Mouse (Mus musculus): ENCODE measurements around the gene Spp1. TPM values are rescaled to one million over a fixed set of nuclear protein-coding genes. Genes with fewer than 3 reads are reported as not detected.
A peak's percentile ranks its signal among the peaks of the same experiment; 100 is the strongest.

Spp1 gene
- total RNA-seq, 2 experiments from 2014 or later = 3.7 to 3.8 TPM

DNA sequence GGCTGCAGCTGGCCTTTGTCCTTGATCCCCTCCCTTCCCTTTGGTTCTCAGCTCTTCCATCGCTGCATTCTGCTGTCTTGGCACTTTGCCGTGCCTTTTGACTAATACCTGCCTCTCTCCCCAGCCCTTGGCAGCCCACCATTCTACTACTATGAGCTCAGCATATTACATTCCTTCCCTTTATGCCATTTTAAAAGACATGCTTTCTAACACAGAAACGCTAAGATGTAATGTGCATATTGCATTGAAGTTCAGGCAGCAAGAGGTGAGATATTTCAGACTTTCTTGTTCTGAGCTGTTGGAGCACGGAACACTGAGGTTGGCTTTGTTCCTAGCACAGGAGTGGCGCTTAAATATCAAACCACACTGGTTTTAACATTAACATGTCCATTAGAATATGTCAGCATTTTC is 36.1 kb downstream of the Spp1 start:
- Histone ChIP-seq H3K4me3 (no peak overlapping the region), H3K27ac (peak overlapping the region; percentile 39; the same call in 1 of the 2 replicates)
- no peak for TF ChIP-seq CTCF (conservative IDR thresholded peaks at IDR 0.05)
- DNase-seq (ENCODE audit: low spot score in 2 of 2) = no peak

DNA sequence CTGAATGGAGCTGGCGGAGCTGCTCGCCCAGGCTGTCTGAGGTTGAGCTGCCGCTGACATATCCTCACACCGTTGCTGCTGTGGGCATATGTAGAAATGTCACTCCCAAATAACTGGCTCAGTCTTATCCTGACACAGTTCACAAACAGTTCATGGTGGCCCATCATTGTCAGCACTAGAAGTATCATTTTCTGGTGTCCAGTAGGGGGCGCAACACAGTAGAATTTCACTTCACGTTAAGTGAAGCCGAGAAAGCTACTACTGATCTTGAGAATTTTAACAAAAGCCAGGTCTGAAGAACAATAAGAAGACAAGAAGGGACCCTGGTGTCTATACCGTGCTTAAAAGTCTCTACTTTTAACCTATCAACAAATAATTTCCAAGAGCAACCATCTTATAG is 37.5 kb downstream of the Spp1 start:
- no peak for DNase-seq (ENCODE audit: low spot score in 2 of 2)

DNA sequence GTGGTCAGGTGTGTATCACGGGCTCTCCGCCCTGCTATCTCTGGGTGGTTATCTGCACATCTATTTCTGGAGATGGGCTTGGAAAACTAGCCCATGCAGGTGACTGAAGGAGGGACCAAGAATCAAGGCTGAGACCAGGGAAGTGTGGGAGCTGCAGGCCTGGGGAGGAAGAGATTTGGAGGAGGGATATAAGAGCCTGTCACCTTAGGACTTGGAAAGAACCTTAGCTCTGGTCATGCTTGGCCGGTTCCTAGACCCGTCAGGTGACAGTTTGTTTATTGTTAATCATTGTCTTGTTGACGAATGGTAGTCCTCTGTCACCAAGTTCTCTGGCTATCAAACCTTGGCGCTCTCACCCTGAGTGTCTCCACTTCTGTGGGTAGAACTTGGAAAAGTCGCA is 45.4 kb downstream of the Spp1 start:
- DNase-seq (ENCODE audit: low spot score in 2 of 2) = no peak
- TF ChIP-seq CTCF (conservative IDR thresholded peaks at IDR 0.05) = no peak
- Histone ChIP-seq H3K4me3 (no peak overlapping the region), H3K27ac (no peak overlapping the region)

More for the DNA sequence above, 37.5 kb downstream of the Spp1 start:
- no peak overlapping the region for H3K27ac ChIP-seq
- peak; percentile 83 for TF ChIP-seq CTCF (conservative IDR thresholded peaks at IDR 0.05)
- no peak overlapping the region for H3K4me3 ChIP-seq

DNA sequence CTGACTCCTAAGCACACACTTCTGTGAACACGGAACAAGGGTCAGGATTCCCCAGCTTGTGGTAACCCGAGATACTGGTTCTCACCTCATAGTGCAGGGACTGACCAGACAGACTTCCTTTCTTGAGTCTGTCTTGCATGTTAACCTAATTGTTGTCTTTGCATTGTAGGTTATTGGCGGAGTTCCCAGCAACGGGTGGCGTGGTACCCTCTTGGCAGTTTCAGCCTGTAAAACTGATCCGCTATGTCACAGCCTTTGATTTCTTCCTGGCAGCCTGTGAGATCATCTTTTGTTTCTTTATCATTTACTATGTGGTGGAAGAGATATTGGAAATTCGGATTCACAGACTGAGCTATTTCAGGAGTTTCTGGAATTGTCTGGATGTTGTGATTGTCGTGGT is 47.9 kb downstream of the Spp1 start:
- no peak for DNase-seq (ENCODE audit: low spot score in 2 of 2)
- H3K27ac ChIP-seq = no peak overlapping the region
- no peak overlapping the region for H3K4me3 ChIP-seq
- TF ChIP-seq CTCF (conservative IDR thresholded peaks at IDR 0.05) = no peak

Other genes starting within 250 kb of the Spp1 start
- gene Dmp1, start 232.5 kb upstream of the Spp1 start, total RNA-seq (2021) = 1 to 10 TPM; 4.4 to 5.2 TPM
- gene Ibsp, start 135.9 kb upstream of the Spp1 start, total RNA-seq (2021) = under 1 TPM in 1 of 2 experiments, not detected in 1; 0.23 TPM
- gene Mepe, start 109.8 kb upstream of the Spp1 start, total RNA-seq (2021) = not detected
- 10 to 100 TPM; 33.2 to 38.8 TPM for gene Pkd2, start 24.3 kb downstream of the Spp1 start, total RNA-seq (2021)
- 10 to 100 TPM; 12.1 to 14.5 TPM for gene BC005561, start 73.2 kb downstream of the Spp1 start, total RNA-seq (2021)

Data from layer of hippocampus, adult 2 months (tissue).